Mouse (Mus musculus) heart, adult 2 months (tissue): ENCODE data around the gene Sppl2b. TPM values are rescaled to one million over a fixed set of nuclear protein-coding genes. Genes with fewer than 3 reads are reported as not detected.

Source experiments
- DNase-seq, 2 experiments: peaks; one replicate each; pipeline ENCODE4 v3.0.0; 2021
- H3K27ac ChIP-seq: fragments of 200-600 bp; 2 replicates; pipeline ENCODE4 v1.8.1; 2022
- H3K27me3 ChIP-seq: fragments of 200-500 bp; 2 replicates; pipeline ENCODE4 v1.6.1; 2012; ENCODE audit warnings: mild to moderate bottlenecking, low read length, inconsistent platforms, mixed read lengths; ENCODE audit not compliant: control insufficient read depth, insufficient read depth
- H3K36me3 ChIP-seq: fragments of 200-500 bp; 2 replicates; pipeline ENCODE4 v1.6.1; 2012; ENCODE audit warnings: low read length, inconsistent platforms; ENCODE audit not compliant: control insufficient read depth, insufficient read depth
- H3K4me1 ChIP-seq: fragments of 200-500 bp; 2 replicates; pipeline ENCODE4 v1.6.1; 2011; ENCODE audit warnings: low read length; ENCODE audit not compliant: control insufficient read depth, insufficient read depth
- H3K4me3 ChIP-seq: fragments of 200-600 bp; 2 replicates; pipeline ENCODE4 v1.8.1; 2022
- H3K79me2 ChIP-seq: fragments of 200-500 bp; replicated peaks from 2 replicates; pipeline ENCODE4 v1.6.1; 2012; ENCODE audit warnings: mild to moderate bottlenecking, inconsistent platforms, low read length, moderate library complexity, mixed read lengths; ENCODE audit not compliant: control insufficient read depth, insufficient read depth
- H3K9ac ChIP-seq: fragments of 200-500 bp; 2 replicates; pipeline ENCODE4 v1.6.1; 2012; ENCODE audit warnings: low read depth, mild to moderate bottlenecking, control low read depth, inconsistent platforms, low read length, mixed read lengths
- CTCF ChIP-seq: fragments of 200-600 bp; IDR thresholded peaks from 2 replicates; pipeline ENCODE4 v1.8.1; 2022; ENCODE audit warnings: antibody characterized with exemption, mild to moderate bottlenecking, moderate library complexity
- EP300 ChIP-seq: fragments of 200-500 bp; IDR thresholded peaks from 2 replicates; pipeline ENCODE4 v1.6.1; 2011; ENCODE audit warnings: low read depth, low read length, control low read depth; ENCODE audit not compliant: insufficient read depth
- POLR2A ChIP-seq: fragments of 200-500 bp; IDR thresholded peaks from 2 replicates; pipeline ENCODE4 v1.6.1; 2011; ENCODE audit warnings: mild to moderate bottlenecking, low read depth, low read length, control low read depth; ENCODE audit not compliant: insufficient read depth
- WGBS: fragments of 180-500 bp; shearing (Covaris S2); methylation state at CpG from one replicate; pipeline ENCODE4 v1.1.7; 2018; 5-methylcytosine and 5-hydroxymethylcytosine counted together
- intact Hi-C: fragments of 180-260 bp; cut with DNase I; formaldehyde crosslinking; loops from one replicate; pipeline ENCODE4 v1.15.1; 2025
- polyA plus RNA-seq: library from polyadenylated mRNA; depleted of rRNA; stranded (reverse); fragments of >200 nt; gene quantifications from 2 replicates; pipeline ENCODE4 v1.2.3, GENCODE M21; 2012
- total RNA-seq, 2 experiments: library from RNA; stranded (reverse); gene quantifications; 2 replicates each; pipeline ENCODE4 v1.2.3; 2021

Sppl2b gene
- total and polyA plus RNA-seq, 3 experiments: 15.4 to 51.4 (median 16.8) TPM

DNA sequence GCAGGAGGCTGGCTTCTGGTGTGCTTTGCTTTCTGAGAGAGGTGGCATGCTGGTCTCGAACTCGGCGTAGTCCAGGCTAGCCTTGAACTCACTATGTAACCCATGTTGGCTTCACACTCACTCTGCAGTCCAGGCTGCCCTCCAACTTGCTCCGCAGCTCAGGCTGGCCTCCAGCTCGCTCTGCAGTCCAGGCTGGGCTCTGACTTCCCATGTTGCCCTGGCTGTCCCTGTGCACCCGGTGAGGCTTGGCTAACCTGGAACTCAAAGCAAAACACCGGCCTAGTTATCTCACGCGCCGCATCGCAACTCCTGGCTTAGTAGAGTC, 636 bp downstream of the Sppl2b start:
- peaks cover 1% of the 10 kb centered on the region; the same call in 1 of the 2 replicates for H3K79me2 ChIP-seq
- peaks cover 6% of the 10 kb centered on the region for H3K4me1 ChIP-seq
- peak overlapping the region; percentile 70 for H3K27ac ChIP-seq
- DNase-seq: peak in 1 of 2 experiments; percentile 21
- H3K36me3 ChIP-seq: no peaks in the 10 kb centered on the region
- intact Hi-C loops: loop anchor here (2.0 kb wide), 1 partner anchor 31 kb away; no protein-coding TSS in a partner anchor
- WGBS: 16% methylated on average over 11 of the region's 11 CpGs
- no peaks in the 10 kb centered on the region for H3K27me3 ChIP-seq
- peak overlapping the region; percentile 83 for H3K4me3 ChIP-seq
- H3K9ac ChIP-seq: peak overlapping the region; percentile 70
- TF ChIP-seq CTCF: no peak
- TF ChIP-seq EP300: no peak
- TF ChIP-seq POLR2A: no peak

DNA sequence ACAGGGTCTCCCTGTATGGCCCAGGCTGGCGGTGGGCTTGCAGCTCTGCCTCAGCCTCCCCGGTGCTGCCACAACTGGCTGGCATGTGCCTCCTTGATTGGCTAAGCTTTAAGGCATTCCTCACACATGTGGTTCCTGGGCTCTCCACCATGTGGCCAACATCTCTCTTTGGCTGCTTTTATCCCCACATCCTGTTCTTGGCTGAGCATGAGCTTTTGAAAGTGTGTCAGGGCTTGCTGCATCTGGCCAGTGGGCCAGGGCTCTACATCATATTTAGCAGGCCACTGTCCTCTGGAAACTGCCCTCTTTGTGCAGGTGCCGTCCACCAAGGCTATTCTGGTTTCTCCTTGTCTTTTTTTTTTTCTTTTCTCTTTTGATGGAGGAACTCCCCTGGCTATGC, 1.2 kb downstream of the Sppl2b start:
- no peaks in the 10 kb centered on the region for H3K27me3 ChIP-seq
- peaks cover 6% of the 10 kb centered on the region for H3K4me1 ChIP-seq
- H3K79me2 ChIP-seq: peaks cover 1% of the 10 kb centered on the region; the same call in 1 of the 2 replicates
- peak in 1 of 2 experiments; percentile 44 for DNase-seq
- intact Hi-C loops: no loop called here
- no peak overlapping the region for H3K4me3 ChIP-seq
- H3K27ac ChIP-seq: no peak overlapping the region
- H3K36me3 ChIP-seq: no peaks in the 10 kb centered on the region
- TF ChIP-seq EP300: 0 out of 2 replicates have a peak, but pooled peaks have one; percentile 16
- no peak for TF ChIP-seq POLR2A
- TF ChIP-seq CTCF: peak; percentile 22; the same call in 1 of the 2 replicates
- H3K9ac ChIP-seq: no peak overlapping the region
- 46% methylated on average over 3 of the region's 3 CpGs for WGBS

DNA sequence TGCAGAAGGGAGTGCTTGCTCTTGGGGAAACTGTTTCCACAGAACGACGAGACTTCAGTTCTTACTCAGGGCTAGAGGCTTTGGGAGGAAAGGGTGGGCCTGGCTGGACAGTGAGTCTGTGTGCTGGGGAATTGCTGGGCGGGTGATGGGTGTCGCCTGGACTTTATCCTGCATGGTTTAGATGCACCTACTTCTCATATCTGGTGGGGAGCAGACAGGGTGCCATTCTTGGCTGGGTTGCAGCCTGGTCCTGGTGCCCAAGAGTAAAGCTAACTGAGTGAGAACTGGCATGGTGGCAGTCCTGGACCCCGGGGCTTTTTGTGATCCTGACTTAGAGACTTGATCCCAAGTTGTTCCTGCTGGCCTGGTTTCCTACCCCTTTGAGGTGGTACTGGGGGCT, 1.8 kb downstream of the Sppl2b start:
- 79% methylated on average over 5 of the region's 5 CpGs for WGBS
- Histone ChIP-seq H3K9ac (no peak overlapping the region), H3K27me3 (no peaks in the 10 kb centered on the region), H3K36me3 (no peaks in the 10 kb centered on the region), H3K4me1 (peaks cover 6% of the 10 kb centered on the region), H3K27ac (no peak overlapping the region), H3K79me2 (peaks cover 1% of the 10 kb centered on the region; the same call in 1 of the 2 replicates), H3K4me3 (no peak overlapping the region)
- no peak for DNase-seq
- TF ChIP-seq POLR2A: no peak
- TF ChIP-seq CTCF: no peak
- TF ChIP-seq EP300: no peak
- intact Hi-C loops: no loop called here

DNA sequence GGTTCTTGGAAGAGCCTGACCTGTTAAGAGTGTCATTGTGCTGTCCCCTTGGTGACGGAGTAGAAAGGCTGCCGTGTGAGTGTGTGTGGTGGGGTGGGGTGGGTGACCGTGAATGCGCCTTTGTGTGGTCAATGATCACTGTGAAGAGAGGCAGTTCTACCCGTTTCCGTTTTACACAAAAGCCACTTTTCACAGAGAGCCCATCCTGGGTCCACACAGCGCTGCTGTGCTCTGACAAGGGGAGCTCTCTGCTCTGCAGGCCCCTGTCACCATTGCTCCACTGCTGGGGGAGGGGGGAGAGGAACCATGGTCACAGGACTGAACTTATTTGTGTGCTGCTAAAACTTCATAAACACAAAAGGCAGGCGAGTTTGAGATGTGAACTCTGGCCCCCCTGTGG, 2.3 kb downstream of the Sppl2b start:
- 81% methylated on average over 8 of the region's 8 CpGs for WGBS
- no peak overlapping the region for H3K9ac ChIP-seq
- peaks cover 6% of the 10 kb centered on the region for H3K4me1 ChIP-seq
- TF ChIP-seq CTCF (no peak), POLR2A (no peak), EP300 (no peak)
- H3K27ac ChIP-seq: no peak overlapping the region
- intact Hi-C loops: no loop called here
- H3K27me3 ChIP-seq: no peaks in the 10 kb centered on the region
- H3K4me3 ChIP-seq: no peak overlapping the region
- no peak for DNase-seq
- peaks cover 1% of the 10 kb centered on the region; the same call in 1 of the 2 replicates for H3K79me2 ChIP-seq
- H3K36me3 ChIP-seq: no peaks in the 10 kb centered on the region

DNA sequence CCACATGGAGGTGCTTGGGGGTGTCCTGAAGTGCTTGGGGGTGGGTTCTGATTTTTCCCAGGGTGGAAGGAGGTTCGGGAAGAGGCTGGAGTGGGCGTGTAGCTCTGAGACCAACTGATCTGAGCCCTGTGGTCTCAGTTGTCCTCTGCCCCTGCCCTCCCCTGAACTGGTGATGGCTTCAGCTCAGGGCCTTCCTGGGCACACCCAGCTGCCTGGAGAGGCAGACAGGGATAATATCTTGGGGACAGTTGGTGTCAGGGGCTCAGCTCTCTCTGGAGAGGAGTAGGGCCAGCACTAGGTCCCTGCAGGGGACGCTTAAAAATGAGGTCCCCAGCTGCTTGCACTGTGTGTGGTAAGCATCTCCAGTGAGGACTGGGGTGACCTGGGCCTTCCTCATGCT, 2.8 kb downstream of the Sppl2b start:
- intact Hi-C loops: no loop called here
- Histone ChIP-seq H3K4me3 (no peak overlapping the region), H3K9ac (no peak overlapping the region), H3K27ac (no peak overlapping the region), H3K79me2 (peaks cover 1% of the 10 kb centered on the region; the same call in 1 of the 2 replicates), H3K4me1 (peaks cover 6% of the 10 kb centered on the region), H3K27me3 (no peaks in the 10 kb centered on the region), H3K36me3 (no peaks in the 10 kb centered on the region)
- 74% methylated on average over 3 of the region's 3 CpGs for WGBS
- DNase-seq: no peak
- no peak for TF ChIP-seq EP300
- no peak for TF ChIP-seq CTCF
- no peak for TF ChIP-seq POLR2A

DNA sequence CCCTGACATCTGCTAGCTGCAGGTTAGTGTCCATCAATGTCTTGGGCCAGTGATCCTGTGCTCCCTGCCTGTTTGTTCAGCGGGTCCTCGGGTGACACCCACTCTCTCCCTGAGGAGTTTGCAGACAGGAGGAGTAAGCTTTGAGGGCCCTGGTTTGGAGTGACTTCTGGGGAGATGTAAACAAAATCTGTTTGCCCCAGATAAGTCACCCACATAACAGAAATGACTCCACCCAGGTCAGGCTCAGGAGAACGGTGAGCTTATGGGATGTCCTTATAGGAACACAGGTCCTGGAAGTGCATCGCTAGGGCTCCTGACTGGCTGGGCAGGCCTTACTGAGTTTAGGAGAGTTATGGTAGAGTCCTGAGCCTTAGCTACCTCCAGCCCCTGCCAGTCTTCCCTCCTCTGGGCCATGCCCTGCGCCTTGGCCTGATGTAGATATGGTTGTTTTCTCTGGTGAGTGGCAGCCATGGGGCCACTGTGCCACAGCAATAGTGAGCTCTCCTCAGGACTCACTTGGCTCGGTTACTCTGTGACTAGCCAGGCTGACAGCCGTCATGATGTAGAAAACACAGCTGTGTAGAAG, 3.4 kb downstream of the Sppl2b start:
- H3K4me3 ChIP-seq: no peak overlapping the region
- H3K4me1 ChIP-seq: peaks cover 6% of the 10 kb centered on the region
- H3K79me2 ChIP-seq: peaks cover 1% of the 10 kb centered on the region; the same call in 1 of the 2 replicates
- no peak overlapping the region for H3K9ac ChIP-seq
- 77% methylated on average over 7 of the region's 7 CpGs for WGBS
- TF ChIP-seq CTCF: no peak
- TF ChIP-seq EP300: no peak
- no peak for TF ChIP-seq POLR2A
- intact Hi-C loops: no loop called here
- H3K36me3 ChIP-seq: no peaks in the 10 kb centered on the region
- H3K27me3 ChIP-seq: no peaks in the 10 kb centered on the region
- no peak overlapping the region for H3K27ac ChIP-seq
- no peak for DNase-seq

DNA sequence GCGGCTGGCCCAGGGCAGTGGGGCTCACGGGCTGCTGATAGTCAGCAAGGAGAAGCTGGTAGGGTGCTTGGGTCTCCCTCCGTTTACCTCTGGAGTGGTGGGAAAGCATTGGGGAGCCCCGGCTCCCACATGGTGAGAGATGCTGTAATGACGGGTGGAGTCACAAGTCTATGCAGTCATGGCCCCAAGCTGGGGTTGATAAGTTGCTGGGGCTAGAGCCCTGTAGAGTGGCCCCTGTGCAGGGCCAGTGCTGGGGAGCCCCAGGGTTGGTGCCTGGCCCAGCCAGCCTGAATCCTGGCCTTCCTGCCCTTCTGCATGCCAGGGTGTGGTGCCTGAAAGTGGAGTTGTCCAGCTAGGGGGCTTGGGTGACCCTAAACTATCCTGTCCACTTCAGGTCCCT, 7.2 kb downstream of the Sppl2b start:
- H3K36me3 ChIP-seq: no peaks in the 10 kb centered on the region

More for the DNA sequence above, 7.2 kb downstream of the Sppl2b start:
- Histone ChIP-seq H3K27me3 (no peaks in the 10 kb centered on the region), H3K79me2 (peaks cover 1% of the 10 kb centered on the region; the same call in 1 of the 2 replicates), H3K9ac (no peak overlapping the region), H3K4me1 (no peaks in the 10 kb centered on the region), H3K27ac (no peak overlapping the region), H3K4me3 (no peak overlapping the region)
- TF ChIP-seq CTCF: no peak
- TF ChIP-seq POLR2A: no peak
- TF ChIP-seq EP300: no peak
- intact Hi-C loops: no loop called here
- no peak for DNase-seq
- WGBS: 88% methylated on average over 5 of the region's 5 CpGs
